Mouse (Mus musculus) stomach, postnatal 0 days (tissue): ENCODE data around the gene Rrn3. TPM values are rescaled to one million over a fixed set of nuclear protein-coding genes. Genes with fewer than 3 reads are reported as not detected.

Experiments used
- ATAC-seq: fragments of 200-750 bp; cut with Nextera tagmentation; 2 replicates; pipeline ENCODE4 v1.8.0; 2017; ENCODE audit not compliant: low FRiP score, low TSS enrichment
- DNase-seq: peaks from one replicate; pipeline ENCODE4 v3.0.0-alpha.2; 2016; ENCODE audit warnings: low spot score
- H3K27ac ChIP-seq: fragments of 300-500 bp; sonication (generic); replicated peaks from 2 replicates; pipeline ENCODE4 v1.5.1; 2014; ENCODE audit warnings: mild to moderate bottlenecking, control low read depth
- H3K27me3 ChIP-seq: fragments of 300-500 bp; sonication (generic); 2 replicates; pipeline ENCODE4 v1.6.1; 2014; ENCODE audit warnings: low read length; ENCODE audit not compliant: control insufficient read depth, insufficient read depth
- H3K36me3 ChIP-seq: fragments of 300-500 bp; sonication (generic); 2 replicates; pipeline ENCODE4 v1.6.1; 2014; ENCODE audit warnings: low read length, mixed read lengths; ENCODE audit not compliant: control insufficient read depth, insufficient read depth
- H3K4me1 ChIP-seq: fragments of 300-500 bp; sonication (generic); replicated peaks from 2 replicates; pipeline ENCODE4 v1.6.1; 2014; ENCODE audit warnings: antibody characterized with exemption; ENCODE audit not compliant: control insufficient read depth, insufficient read depth
- H3K4me2 ChIP-seq: fragments of 300-500 bp; sonication (generic); replicated peaks from 2 replicates; pipeline ENCODE4 v1.6.1; 2014; ENCODE audit warnings: low read depth, mild to moderate bottlenecking, control low read depth, moderate library complexity
- H3K4me3 ChIP-seq: fragments of 300-500 bp; sonication (generic); 2 replicates; pipeline ENCODE4 v1.5.1; 2014; ENCODE audit warnings: low read depth, low read length, control low read depth
- H3K9ac ChIP-seq: fragments of 300-500 bp; sonication (generic); 2 replicates; pipeline ENCODE4 v1.6.1; 2014; ENCODE audit warnings: mild to moderate bottlenecking, low read length, control low read depth, mixed read lengths
- H3K9me3 ChIP-seq: fragments of 300-500 bp; sonication (generic); 2 replicates; pipeline ENCODE4 v1.6.1; 2016; ENCODE audit warnings: low read length; ENCODE audit not compliant: control insufficient read depth
- CTCF ChIP-seq: IDR thresholded peaks from 2 replicates; pipeline ENCODE4 v1.5.1; 2016; ENCODE audit warnings: antibody characterized with exemption, low read depth, mild to moderate bottlenecking, moderate library complexity
- EP300 ChIP-seq: optimal IDR thresholded peaks from 2 replicates; pipeline ENCODE3; 2016; ENCODE audit warnings: antibody characterized with exemption
- whole genome bisulfite sequencing: fragments of 180-500 bp; shearing (Covaris S2); extraction: QIAGEN DNeasy Blood & Tissue Kit; methylation state at CpG from one replicate; pipeline ENCODE4 v1.1.7; 2014; 5-methylcytosine and 5-hydroxymethylcytosine counted together
- polyA plus RNA-seq: library from polyadenylated mRNA; unstranded; fragments of >200 nt; fragmentation: Nextera tagmentation; extraction: Ambion mirVana; gene quantifications from 2 replicates; pipeline ENCODE4 v1.2.1, GENCODE M21; 2015

The Rrn3 gene
- polyA plus RNA-seq, 1 experiment from 2014 or later, result 34.5 TPM

- 89% methylated on average over 4 of the region's 4 CpGs for WGBS
- TF ChIP-seq CTCF (no peak), EP300 (no peak)
- no peak overlapping the region for H3K4me2 ChIP-seq
- no peaks in the 10 kb centered on the region for H3K27me3 ChIP-seq
- no peak overlapping the region for H3K27ac ChIP-seq
- no peak for ATAC-seq
- H3K9ac ChIP-seq, result no peak overlapping the region
- no peaks in the 10 kb centered on the region for H3K9me3 ChIP-seq
- no peak for DNase-seq
- H3K36me3 ChIP-seq, result peaks cover 42% of the 10 kb centered on the region
- H3K4me3 ChIP-seq, result no peak overlapping the region
- H3K4me1 ChIP-seq, result no peaks in the 10 kb centered on the region
Observed at GRCm38 (mm10) chr16:13807616-13808015, 27.1 kb downstream of the Rrn3 start.

- H3K4me1 ChIP-seq, result no peaks in the 10 kb centered on the region
- ATAC-seq, result no peak
- 88% methylated on average over 7 of the region's 7 CpGs for WGBS
- H3K9me3 ChIP-seq, result no peaks in the 10 kb centered on the region
- DNase-seq, result no peak
- H3K27me3 ChIP-seq, result no peaks in the 10 kb centered on the region
- no peak for TF ChIP-seq CTCF
- no peak for TF ChIP-seq EP300
- no peak overlapping the region for H3K9ac ChIP-seq
- no peak overlapping the region for H3K4me3 ChIP-seq
- H3K27ac ChIP-seq, result no peak overlapping the region
- H3K36me3 ChIP-seq, result peaks cover 45% of the 10 kb centered on the region
- H3K4me2 ChIP-seq, result no peak overlapping the region
Observed at GRCm38 (mm10) chr16:13808410-13808809, 27.9 kb downstream of the Rrn3 start.

- ATAC-seq, result no peak
- no peak overlapping the region for H3K9ac ChIP-seq
- H3K36me3 ChIP-seq, result peaks cover 23% of the 10 kb centered on the region
- H3K4me1 ChIP-seq, result no peaks in the 10 kb centered on the region
- H3K27ac ChIP-seq, result no peak overlapping the region
- no peak for DNase-seq
- no peak overlapping the region for H3K4me3 ChIP-seq
- TF ChIP-seq CTCF, result 0 out of 2 replicates have a peak, but pooled peaks have one; percentile 4
- no peak for TF ChIP-seq EP300
- H3K9me3 ChIP-seq, result no peaks in the 10 kb centered on the region
- H3K27me3 ChIP-seq, result no peaks in the 10 kb centered on the region
- H3K4me2 ChIP-seq, result no peak overlapping the region
- WGBS, result 91% methylated on average over 6 of the region's 6 CpGs
Observed at GRCm38 (mm10) chr16:13812152-13812551, 31.6 kb downstream of the Rrn3 start.

GRCm38 (mm10) chr16:13813200-13813599, 32.7 kb downstream of the Rrn3 start:
- DNase-seq (no peak), ATAC-seq (no peak)
- Histone ChIP-seq H3K4me3 (no peak overlapping the region), H3K4me2 (no peak overlapping the region), H3K36me3 (peaks cover 23% of the 10 kb centered on the region), H3K9ac (no peak overlapping the region), H3K27me3 (no peaks in the 10 kb centered on the region), H3K27ac (no peak overlapping the region), H3K4me1 (no peaks in the 10 kb centered on the region), H3K9me3 (no peaks in the 10 kb centered on the region)
- TF ChIP-seq EP300 (no peak), CTCF (no peak)
- WGBS, result 94% methylated on average over 3 of the region's 3 CpGs

GRCm38 (mm10) chr16:13818560-13819393, 38.3 kb downstream of the Rrn3 start, which contains the start of gene Ntan1:
Gene Ntan1, plus strand, starts transcription at chr16:13818845.
- H3K27me3 ChIP-seq, result no peaks in the 10 kb centered on the region
- under 1% methylated on average over 57 of the region's 58 CpGs for WGBS
- no peaks in the 10 kb centered on the region for H3K36me3 ChIP-seq
- no peak for TF ChIP-seq EP300
- TF ChIP-seq CTCF, result no peak
- H3K4me2 ChIP-seq, result peak within 1 kb of the TSS; percentile 82
- H3K4me1 ChIP-seq, result 0 out of 2 replicates have a peak, but pooled peaks cover 6% of the 10 kb centered on the region
- no peaks in the 10 kb centered on the region for H3K9me3 ChIP-seq
- DNase-seq (peak; percentile 98), ATAC-seq (peak; percentile 96)
- H3K27ac ChIP-seq, result peak within 1 kb of the TSS; percentile 93
- H3K4me3 ChIP-seq, result peak within 1 kb of the TSS; percentile 84
- peak within 1 kb of the TSS; percentile 87 for H3K9ac ChIP-seq

- no peak for TF ChIP-seq CTCF
- no peak for TF ChIP-seq EP300
- H3K4me1 ChIP-seq, result 0 out of 2 replicates have a peak, but pooled peaks cover 6% of the 10 kb centered on the region
- H3K27ac ChIP-seq, result peak overlapping the region; percentile 83
- H3K27me3 ChIP-seq, result no peaks in the 10 kb centered on the region
- no peaks in the 10 kb centered on the region for H3K36me3 ChIP-seq
- DNase-seq (no peak), ATAC-seq (peak; percentile 61)
- H3K9me3 ChIP-seq, result no peaks in the 10 kb centered on the region
- peak overlapping the region; percentile 87 for H3K9ac ChIP-seq
- peak overlapping the region; percentile 84 for H3K4me3 ChIP-seq
- WGBS, result under 1% methylated on average over 34 of the region's 36 CpGs
- peak overlapping the region; percentile 82 for H3K4me2 ChIP-seq
Observed at GRCm38 (mm10) chr16:13819394-13819743, 38.9 kb downstream of the Rrn3 start.
